Mouse (Mus musculus) G1E (cell line): ENCODE measurements around the gene Tmed11.

Experiments used
- CTCF ChIP-seq: IDR thresholded peaks from 2 replicates; pipeline ENCODE4 v1.5.1; 2012; ENCODE audit warnings: low read depth, low read length, inconsistent platforms, mixed read lengths
- GATA1 ChIP-seq: IDR thresholded peaks from 2 replicates; pipeline ENCODE4 v1.6.1; 2012; ENCODE audit warnings: borderline replicate concordance, low read length, inconsistent platforms, mixed read lengths
- POLR2AphosphoS5 ChIP-seq: IDR thresholded peaks from 2 replicates; pipeline ENCODE4 v1.6.1; 2012; ENCODE audit warnings: low read depth, low read length, inconsistent platforms; ENCODE audit not compliant: insufficient replicate concordance

GRCm38 (mm10) chr5:108836156-108836555 is 41.0 kb upstream of the Tmed11 start:
- TF ChIP-seq CTCF: no peak
- TF ChIP-seq GATA1: no peak
- no peak for TF ChIP-seq POLR2AphosphoS5
